Mouse (Mus musculus) kidney, postnatal 25 days (tissue): ENCODE measurements around the gene Gm4952.

Source experiments
- DNase-seq, 2 experiments: peaks; one replicate each; pipeline ENCODE4 v3.0.0; 2021; ENCODE audit warnings: mixed read lengths in 2 of 2

Gm4952 gene

DNA sequence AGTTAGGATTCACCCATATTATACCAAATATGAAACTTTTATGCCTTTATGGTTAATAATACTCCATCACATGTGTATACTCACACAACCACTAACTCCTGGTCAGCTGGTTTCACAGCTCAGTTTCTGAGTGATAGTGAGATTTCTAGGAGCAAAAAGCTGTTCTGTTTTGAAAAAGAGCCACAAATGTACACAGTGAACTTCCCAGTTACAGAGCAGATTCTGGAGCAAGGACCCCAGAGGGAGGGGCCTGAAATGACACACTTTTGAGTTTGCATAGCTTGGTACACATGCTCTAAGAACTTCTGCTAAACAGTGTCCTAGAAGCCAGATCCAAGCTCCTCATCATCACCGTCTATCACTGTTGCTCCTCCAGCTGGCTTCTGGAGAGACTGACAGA is at the start of gene Gm4952:
TSS of gene Gm4952 (plus strand) at position 301 of the 400 bp plus-strand sequence.
- DNase-seq = no peak

DNA sequence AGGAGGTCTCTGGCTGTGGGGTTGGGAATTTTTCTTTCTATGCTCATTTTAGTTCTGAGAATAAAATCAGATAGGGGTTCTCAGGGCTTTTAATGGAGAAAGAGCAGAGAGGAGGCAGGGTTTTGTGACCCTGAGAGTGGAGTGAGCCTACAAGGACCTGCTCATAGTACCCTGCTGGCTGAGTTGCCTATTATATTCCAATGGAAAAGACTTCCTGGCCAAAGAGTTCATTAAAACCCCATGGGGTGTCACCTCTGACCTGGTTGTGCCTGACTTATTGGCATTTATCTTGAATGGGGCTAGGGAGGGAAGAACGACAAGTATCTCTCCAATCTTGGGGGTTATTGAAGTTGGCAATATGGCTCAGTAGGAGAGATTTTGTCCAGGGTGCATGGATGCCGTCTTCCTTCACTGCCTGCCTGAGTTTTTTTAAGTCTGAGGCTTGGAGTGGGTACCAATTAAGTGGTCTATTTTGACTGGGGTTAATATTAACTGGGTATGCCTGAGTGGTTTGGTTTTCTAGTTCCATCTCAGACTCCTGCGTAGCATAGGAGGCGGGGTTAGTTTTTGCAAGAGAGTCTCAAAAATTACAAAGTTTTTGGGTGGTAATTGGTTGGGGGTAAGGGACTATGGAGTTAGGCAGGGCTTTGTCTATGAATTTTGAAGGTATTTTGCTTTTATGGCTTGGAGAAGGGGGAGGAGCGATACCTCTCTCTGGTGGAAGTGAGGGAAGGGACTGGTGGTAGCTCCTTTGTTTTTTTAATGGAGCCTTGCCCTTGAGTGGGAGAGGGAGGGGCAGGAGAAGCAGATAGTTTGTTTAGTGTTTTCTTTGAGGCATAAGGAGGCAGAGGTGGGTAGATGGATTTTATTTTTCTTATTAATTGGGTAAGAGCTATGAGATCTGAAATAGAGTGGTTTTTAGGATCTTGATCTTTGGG is 49.5 kb upstream of the Gm4952 start:
- DNase-seq = peak in 1 of 2 experiments; percentile 14

- DNase-seq = no peak
Observed at GRCm38 (mm10) chr19:12556293-12556692, 43.5 kb upstream of the Gm4952 start.

- DNase-seq = no peak
Observed at GRCm38 (mm10) chr19:12558219-12558618, 41.6 kb upstream of the Gm4952 start.

DNA sequence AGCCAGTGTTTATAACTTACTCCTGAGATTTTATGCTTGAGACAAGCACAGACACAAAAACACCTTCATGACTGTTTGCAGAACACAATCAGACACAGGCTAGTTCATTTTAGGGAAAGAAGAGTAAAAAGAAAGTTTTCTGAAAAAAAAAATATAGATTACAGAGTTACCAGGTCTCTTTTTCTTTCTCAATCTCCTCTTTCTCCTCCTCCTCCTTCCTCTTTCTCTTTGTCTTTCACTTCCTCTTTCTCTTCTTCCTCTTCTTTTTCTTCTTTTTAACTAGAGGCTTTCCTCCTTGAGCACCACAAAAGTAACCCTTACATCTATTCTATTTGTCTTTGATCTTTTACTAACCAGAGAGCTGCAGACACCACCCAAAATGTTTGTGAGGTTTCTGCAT is 35.6 kb upstream of the Gm4952 start:
- DNase-seq = no peak

DNA sequence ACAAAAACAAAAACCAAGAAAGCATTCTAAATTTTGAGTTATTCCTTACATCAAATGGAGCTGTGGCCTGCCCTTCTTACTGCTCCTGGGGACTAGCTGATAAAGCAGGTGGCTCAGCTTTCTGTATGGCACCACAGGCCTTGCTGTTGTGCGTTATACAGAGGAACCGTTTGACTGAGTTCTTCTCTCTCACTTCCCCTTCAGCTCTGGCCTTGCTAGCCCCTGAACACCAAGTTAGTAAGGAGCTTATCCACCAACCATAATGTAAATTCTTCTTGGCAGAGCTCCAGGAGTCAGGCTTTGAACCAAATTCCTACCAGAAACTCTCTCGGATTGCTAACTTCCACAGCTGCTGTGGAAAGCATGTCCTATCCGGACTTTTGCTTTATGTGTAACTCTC is 32.8 kb upstream of the Gm4952 start:
- no peak for DNase-seq

DNA sequence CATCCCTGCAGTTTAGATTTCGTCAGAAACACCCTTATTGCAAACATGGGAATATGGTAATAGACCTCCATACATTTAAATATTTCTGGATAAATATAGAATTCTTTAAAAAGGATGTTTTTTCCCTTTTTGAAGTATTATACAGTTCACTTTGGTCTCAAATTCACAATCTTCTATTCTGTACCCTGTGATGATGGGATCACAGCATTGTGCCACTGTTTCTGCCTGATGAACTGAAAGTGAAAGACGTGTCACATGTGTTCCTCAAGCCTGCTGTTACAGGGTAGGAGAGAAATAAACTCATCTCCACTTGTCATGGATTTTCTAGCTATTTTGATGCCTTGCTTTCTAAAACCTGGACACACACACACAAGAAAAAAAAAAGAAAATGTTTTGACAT is 28.9 kb upstream of the Gm4952 start:
- no peak for DNase-seq

- no peak for DNase-seq
Observed at GRCm38 (mm10) chr19:12571687-12572086, 28.1 kb upstream of the Gm4952 start.

- DNase-seq = no peak
Observed at GRCm38 (mm10) chr19:12572614-12573265, 27.0 kb upstream of the Gm4952 start.

- DNase-seq = peak; percentile 90 to 94
Observed at GRCm38 (mm10) chr19:12573266-12574011, 26.3 kb upstream of the Gm4952 start.

DNA sequence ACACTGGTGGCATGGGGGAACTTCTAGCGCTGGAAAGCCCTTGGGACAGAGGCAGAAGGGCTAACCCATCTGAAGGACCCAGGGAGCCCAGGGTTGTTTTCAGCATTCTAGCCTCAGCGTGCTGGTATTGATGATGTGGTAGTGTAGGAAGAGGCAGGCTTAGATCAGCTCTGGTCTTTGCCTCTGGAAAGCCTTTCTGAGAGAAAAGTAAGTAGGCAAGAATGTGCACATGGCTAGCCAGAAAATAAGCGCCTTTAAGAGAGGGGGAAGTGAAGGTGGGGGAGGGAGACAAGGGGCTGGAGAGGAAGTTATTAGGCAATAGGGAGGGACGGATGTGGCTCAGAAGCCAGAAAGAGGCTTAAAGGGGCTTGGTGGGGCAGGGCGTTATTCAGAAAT is 25.8 kb upstream of the Gm4952 start:
- peak in 1 of 2 experiments; percentile 22 for DNase-seq

GRCm38 (mm10) chr19:12575107-12575506 is 24.7 kb upstream of the Gm4952 start:
- DNase-seq = no peak

DNA sequence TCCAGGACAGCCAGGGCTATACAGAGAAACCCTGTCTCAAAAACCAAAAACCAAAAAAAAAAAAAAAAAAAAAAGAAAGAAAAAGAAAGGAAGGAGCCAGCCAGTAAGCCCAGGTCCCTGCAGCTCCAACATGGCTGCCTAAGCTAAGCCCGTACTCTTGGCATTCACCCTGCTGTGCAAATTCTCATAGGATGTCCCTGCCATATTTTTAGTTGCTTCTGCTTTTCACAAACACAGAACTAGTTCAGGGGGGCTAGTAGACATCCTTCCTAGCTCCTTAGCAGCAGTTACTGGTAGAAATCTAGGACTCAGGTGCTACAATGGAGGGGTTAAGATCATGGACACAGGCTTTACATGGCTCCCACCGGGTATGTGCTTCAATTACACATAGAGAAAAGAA is 24.3 kb upstream of the Gm4952 start:
- DNase-seq = no peak

DNA sequence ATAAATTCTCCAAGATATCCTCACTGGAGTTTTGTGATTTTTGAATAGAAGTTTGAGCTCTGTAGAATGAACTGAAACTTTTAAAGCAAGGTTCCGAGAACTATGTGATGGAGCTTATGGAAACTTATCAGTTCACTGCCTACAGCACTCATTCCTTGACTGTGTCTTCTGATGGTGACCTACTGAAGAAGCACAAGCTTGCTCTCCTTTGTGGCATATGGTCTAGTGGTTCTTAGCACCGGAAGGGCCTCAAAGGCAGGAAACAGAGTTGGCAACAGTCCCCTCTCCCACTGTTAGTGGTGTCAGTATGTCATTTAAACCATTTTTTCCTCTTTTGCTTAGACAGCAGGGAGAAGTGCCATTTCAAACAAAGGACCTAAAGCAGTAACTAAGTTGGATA is 23.1 kb upstream of the Gm4952 start:
- DNase-seq = no peak

DNA sequence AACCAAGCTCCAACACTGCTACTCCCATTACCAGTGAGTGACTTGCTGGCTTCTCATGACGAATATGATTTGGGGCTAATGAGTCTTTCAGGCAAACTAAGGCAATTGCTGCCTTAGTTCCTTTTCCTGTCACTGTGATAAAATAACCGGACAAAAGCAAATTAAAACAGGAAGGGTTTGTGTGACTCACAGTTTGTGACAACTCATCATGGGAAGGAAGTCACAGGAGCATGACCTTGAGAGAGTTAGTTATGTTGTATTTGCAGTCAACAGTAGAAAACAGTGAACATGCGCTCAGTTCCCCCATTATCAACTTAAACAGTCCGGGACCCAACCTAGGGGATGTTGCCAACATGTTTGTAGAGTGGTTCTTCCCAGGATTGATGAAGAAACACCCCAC is 14.5 kb upstream of the Gm4952 start:
- no peak for DNase-seq

DNA sequence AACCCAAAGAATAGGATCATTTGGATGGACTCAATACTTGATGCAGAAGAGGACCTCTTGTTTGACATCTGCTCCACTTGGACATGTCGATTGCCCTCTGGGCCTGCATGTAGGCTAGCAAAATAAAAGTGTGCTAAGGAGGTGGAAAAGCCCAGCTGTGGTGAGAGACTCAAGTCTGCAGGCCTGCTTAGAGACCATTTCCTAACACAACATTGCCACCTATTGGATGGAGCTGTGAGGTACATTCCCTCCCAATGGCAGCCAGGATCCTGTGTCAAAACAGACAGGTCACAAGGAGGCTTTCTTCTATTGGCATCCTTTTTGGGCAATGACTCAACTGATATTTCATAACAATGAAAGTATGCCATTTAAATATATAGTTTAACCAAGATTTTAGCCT is 7.9 kb upstream of the Gm4952 start:
- DNase-seq = peak; percentile 67 to 78

GRCm38 (mm10) chr19:12595135-12595529 is 4.6 kb upstream of the Gm4952 start:
- DNase-seq = no peak

DNA sequence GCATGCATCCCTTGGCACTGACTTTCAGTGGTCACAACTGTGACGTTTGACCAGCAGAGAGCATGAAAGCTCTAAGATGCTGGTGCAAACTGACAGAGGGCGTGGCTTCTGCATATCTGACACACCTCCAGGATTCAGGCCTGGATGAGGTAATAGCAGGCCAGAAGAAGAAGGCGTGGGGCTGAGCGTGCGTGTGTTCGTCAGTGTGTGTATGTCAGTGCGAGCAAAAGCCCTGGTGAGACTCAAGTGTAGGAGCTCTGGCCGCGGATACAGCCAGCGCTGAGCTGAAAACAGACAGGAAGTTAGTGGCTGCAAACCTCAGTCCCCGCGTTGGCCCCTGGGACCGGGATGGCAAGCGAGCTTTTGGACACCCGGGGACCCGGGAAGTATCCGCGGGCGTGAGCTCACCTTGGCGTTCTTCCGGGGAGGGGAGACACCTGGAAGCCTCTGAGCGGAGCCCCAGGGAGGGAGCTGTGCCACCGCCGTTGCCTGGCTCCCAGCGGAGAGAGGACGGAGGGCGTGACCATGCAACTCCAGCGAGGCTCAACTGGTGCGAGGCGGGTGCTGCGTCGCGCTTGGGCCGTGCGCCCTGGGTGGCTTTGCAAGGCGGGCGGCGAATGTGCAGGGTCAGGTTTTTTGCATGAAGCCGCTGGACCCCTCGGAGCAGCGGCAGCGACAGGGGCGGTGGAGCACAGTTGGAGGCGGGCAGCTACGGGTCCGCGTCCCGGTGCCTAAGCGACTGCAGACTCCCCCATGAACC is 4.1 kb upstream of the Gm4952 start:
- peak; percentile 85 to 90 for DNase-seq

DNA sequence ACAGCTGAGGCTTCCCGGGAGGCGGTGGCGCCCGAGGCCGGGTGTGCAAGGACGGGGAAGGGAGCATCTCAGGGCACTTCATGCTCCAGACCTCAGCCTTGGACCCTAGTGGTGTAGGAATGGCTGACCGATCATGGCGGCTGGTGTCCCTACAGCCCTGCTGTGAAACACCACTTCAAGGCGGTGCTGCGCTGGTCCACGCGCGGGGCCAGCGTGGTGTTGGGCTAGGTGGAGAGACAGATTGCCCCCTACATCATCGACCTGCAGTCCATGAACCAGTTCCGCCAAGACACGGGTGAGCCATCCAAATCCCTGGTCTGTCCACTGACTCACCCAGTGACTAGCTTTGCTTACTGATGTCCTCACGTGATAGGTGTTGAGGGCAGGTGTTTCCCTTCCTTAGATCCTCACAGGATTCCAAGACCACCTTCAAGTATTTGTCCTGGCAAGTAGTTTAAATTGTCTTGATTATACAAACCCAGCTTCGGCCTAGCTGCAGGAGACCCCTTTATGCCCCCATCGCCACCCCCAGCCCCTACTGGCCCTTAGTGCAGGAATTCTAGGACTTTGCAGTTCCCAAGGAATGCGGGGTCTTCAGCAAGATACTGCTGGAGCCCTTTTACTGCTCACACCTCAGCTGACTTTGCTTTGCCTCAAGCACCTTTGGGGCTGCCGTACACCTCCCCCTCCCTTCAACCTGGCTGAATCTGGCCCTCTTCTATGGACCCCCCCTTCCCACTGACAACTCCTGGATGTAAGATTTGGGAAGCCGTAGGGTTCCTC is 3.3 kb upstream of the Gm4952 start:
- DNase-seq = peak; percentile 23 to 69

DNA sequence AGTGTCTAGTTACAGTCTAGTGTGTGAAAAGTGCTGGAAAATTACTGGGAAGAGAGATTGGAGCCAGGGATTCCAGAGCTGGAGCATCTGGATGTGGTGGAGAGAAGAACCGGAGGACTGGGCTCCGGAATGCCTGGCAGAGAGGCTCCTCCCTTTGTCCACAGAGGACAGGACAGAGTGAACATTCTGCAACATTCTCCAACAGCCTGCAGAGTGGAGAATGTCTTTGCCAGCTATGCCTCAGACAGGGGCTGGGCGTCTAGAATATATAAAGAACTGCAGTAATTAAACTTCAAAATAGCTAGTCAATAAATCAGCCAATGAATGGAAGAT is 2.7 kb upstream of the Gm4952 start:
- peak; percentile 65 to 78 for DNase-seq

DNA sequence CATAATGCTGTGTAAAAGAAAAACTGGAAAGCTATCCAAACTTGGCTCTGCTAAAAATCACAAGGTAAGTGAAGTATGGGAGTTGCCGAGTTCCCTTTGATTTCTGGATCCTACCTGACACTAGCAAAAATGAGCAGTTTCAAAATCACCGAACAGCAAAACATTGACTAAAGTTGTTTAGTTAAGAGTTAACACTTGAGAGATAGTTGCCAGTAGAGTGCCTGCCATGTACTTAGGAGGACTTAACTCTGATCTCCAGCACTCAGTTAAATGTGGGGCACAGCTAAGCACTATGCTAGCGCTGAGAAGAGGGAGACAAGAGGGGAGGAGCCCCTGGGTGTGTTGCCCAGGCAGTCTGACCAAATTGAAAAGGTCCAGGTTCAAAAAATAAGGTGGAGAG is 1.1 kb upstream of the Gm4952 start:
- peak in 1 of 2 experiments; percentile 16 for DNase-seq
